Mouse (Mus musculus): ENCODE results near the gene Smpd1. TPM values are rescaled to one million over a fixed set of nuclear protein-coding genes. Genes with fewer than 3 reads are reported as not detected.
A peak's percentile ranks its signal among the peaks of the same experiment; 100 is the strongest.

Gene Smpd1
- 22.8 and 25.6 TPM in 2 replicates for polyA plus RNA-seq (2015; fragmentation: Nextera tagmentation; extraction: Ambion mirVana)

DNA sequence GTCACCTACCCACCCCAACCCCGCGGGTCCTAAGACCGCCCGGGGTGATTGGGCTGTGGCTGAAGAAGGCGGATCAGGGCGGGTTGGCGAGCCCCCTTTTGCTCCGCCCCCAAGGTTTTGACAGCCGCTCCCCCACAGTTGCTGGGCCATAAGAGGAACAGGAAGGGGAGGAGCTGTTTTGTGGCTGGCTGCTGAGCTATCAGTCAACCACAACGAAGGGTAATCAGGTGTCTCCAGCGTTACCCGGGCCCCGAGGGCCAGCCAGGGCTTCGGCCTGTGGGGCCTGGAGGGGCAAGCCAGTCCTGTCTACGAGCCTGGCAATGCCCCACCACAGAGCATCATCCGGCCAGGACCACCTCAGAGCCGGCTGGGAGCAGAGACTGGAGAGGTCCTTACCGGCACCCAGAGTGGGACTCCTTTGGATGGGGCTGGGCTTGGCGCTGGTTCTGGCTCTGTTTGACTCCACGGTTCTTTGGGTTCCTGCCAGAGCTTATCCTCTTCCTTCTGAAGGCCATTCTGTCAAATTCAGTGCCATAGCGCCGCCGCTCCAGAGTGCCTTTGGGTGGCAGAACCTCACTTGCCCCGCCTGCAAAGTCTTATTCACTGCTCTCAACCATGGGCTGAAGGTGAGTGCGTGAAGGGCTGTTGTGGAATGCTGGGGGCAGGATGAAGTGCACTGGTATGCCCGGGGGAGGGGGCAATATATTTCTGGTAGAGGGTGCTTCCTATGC lies at the start of gene Smpd1:
Smpd1 (plus strand) TSS at position 149 of the 731 bp plus-strand sequence.
- Histone ChIP-seq H3K36me3 (peaks cover 27% of the 10 kb centered on the region), H3K4me2 (peak within 1 kb of the TSS; percentile 93), H3K9me3 (replicated peaks) (no peaks in the 10 kb centered on the region), H3K4me3 (replicated peaks) (peak within 1 kb of the TSS; percentile 68), H3K27ac (peak within 1 kb of the TSS; percentile 78), H3K27me3 (no peaks in the 10 kb centered on the region), H3K4me1 (replicated peaks) (peaks cover 33% of the 10 kb centered on the region), H3K9ac (peak within 1 kb of the TSS; percentile 87)
- ATAC-seq (ENCODE audit: low read depth) = peak; percentile 97
- 3% methylated on average over 26 of the region's 26 CpGs for WGBS (ENCODE audit: insufficient replicate concordance)
- peak; percentile 92 for DNase-seq

- H3K9me3 ChIP-seq (replicated peaks) = no peaks in the 10 kb centered on the region
- H3K4me1 ChIP-seq (replicated peaks) = no peaks in the 10 kb centered on the region
- DNase-seq = no peak
- 53% methylated on average over 4 of the region's 4 CpGs for WGBS (ENCODE audit: insufficient replicate concordance)
- no peaks in the 10 kb centered on the region for H3K27me3 ChIP-seq
- no peak overlapping the region for H3K4me2 ChIP-seq
- H3K4me3 ChIP-seq (replicated peaks) = no peak overlapping the region
- H3K36me3 ChIP-seq = no peaks in the 10 kb centered on the region
- no peak overlapping the region for H3K9ac ChIP-seq
- no peak for ATAC-seq (ENCODE audit: low read depth)
- H3K27ac ChIP-seq = no peak overlapping the region
These were observed 46.9 kb upstream of the Smpd1 start for GRCm38 (mm10) chr7:105507257-105507656.

DNA sequence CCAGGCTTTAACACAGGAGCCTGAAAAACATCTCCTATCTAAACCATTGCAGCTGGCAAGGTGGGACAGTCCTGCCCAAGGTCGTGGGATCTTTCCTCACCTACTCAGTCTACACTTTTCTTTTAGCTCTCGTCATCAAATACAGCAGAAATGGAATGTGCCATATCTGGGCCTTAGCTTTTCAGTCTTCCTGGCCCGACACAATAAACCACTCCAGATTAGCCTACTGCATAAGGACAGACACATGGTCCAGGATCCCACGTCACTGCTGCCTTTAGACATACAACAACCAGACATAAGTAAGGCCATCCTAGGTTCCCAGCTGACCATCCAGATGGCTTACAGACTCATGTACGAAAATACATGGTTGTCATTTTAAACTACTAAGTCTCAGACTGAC lies 44.0 kb upstream of the Smpd1 start:
- WGBS (ENCODE audit: insufficient replicate concordance) = 59% methylated on average over 5 of the region's 5 CpGs

GRCm38 (mm10) chr7:105513845-105514291 lies 40.3 kb upstream of the Smpd1 start:
- Histone ChIP-seq H3K4me2 (no peak overlapping the region), H3K27ac (no peak overlapping the region), H3K36me3 (no peaks in the 10 kb centered on the region), H3K27me3 (no peaks in the 10 kb centered on the region), H3K9ac (no peak overlapping the region), H3K4me3 (replicated peaks) (no peak overlapping the region), H3K4me1 (replicated peaks) (no peaks in the 10 kb centered on the region), H3K9me3 (replicated peaks) (no peaks in the 10 kb centered on the region)
- 54% methylated on average over 5 of the region's 5 CpGs for WGBS (ENCODE audit: insufficient replicate concordance)
- ATAC-seq (ENCODE audit: low read depth) = no peak
- no peak for DNase-seq

More for the DNA sequence above, 44.0 kb upstream of the Smpd1 start:
- ATAC-seq (ENCODE audit: low read depth) (no peak), DNase-seq (no peak)
- H3K9me3 ChIP-seq (replicated peaks) = no peaks in the 10 kb centered on the region
- H3K9ac ChIP-seq = no peak overlapping the region
- H3K4me2 ChIP-seq = no peak overlapping the region
- H3K27ac ChIP-seq = no peak overlapping the region
- no peaks in the 10 kb centered on the region for H3K36me3 ChIP-seq
- H3K27me3 ChIP-seq = no peaks in the 10 kb centered on the region
- no peaks in the 10 kb centered on the region for H3K4me1 ChIP-seq (replicated peaks)
- H3K4me3 ChIP-seq (replicated peaks) = no peak overlapping the region

- Histone ChIP-seq H3K36me3 (no peaks in the 10 kb centered on the region), H3K4me1 (replicated peaks) (no peaks in the 10 kb centered on the region), H3K4me3 (replicated peaks) (no peak overlapping the region), H3K27ac (no peak overlapping the region), H3K9me3 (replicated peaks) (no peaks in the 10 kb centered on the region), H3K27me3 (no peaks in the 10 kb centered on the region), H3K9ac (no peak overlapping the region), H3K4me2 (no peak overlapping the region)
- ATAC-seq (ENCODE audit: low read depth) = no peak
- no peak for DNase-seq
- 60% methylated on average over 5 of the region's 5 CpGs for WGBS (ENCODE audit: insufficient replicate concordance)
These were observed 39.6 kb upstream of the Smpd1 start for GRCm38 (mm10) chr7:105514561-105514960.

DNA sequence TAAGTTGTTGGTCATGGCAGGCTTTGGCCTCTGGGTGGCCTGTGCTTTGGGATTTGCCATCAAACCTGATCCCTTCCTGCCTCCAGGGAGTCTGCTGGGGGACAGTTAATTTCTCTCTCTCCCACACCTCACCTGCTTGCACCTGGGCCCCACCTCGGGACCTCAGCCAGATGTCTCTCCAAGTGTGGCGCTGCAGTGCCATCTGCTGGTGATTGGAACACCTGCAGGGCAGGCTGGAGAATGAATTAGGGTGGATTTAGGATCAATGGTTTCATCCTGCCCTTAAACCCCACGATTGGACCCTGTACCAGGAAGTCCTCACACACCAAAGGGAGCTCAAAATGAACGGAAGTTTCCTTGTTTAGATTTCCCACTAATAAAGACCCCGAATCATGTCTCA lies 39.0 kb upstream of the Smpd1 start:
- Histone ChIP-seq H3K4me3 (replicated peaks) (no peak overlapping the region), H3K9ac (no peak overlapping the region), H3K9me3 (replicated peaks) (no peaks in the 10 kb centered on the region), H3K4me1 (replicated peaks) (no peaks in the 10 kb centered on the region), H3K4me2 (no peak overlapping the region), H3K27ac (no peak overlapping the region), H3K27me3 (no peaks in the 10 kb centered on the region), H3K36me3 (no peaks in the 10 kb centered on the region)
- peak; percentile 11 for DNase-seq
- 7% methylated on average over 5 of the region's 5 CpGs for WGBS (ENCODE audit: insufficient replicate concordance)
- ATAC-seq (ENCODE audit: low read depth) = no peak

GRCm38 (mm10) chr7:105516669-105517360 lies 37.3 kb upstream of the Smpd1 start:
- ATAC-seq (ENCODE audit: low read depth) (no peak), DNase-seq (no peak)
- H3K27ac ChIP-seq = no peak overlapping the region
- 48% methylated on average over 9 of the region's 9 CpGs for WGBS (ENCODE audit: insufficient replicate concordance)
- H3K27me3 ChIP-seq = no peaks in the 10 kb centered on the region
- H3K4me3 ChIP-seq (replicated peaks) = no peak overlapping the region
- no peak overlapping the region for H3K9ac ChIP-seq
- no peak overlapping the region for H3K4me2 ChIP-seq
- H3K9me3 ChIP-seq (replicated peaks) = no peaks in the 10 kb centered on the region
- no peaks in the 10 kb centered on the region for H3K36me3 ChIP-seq
- no peaks in the 10 kb centered on the region for H3K4me1 ChIP-seq (replicated peaks)

- Histone ChIP-seq H3K4me3 (replicated peaks) (no peak overlapping the region), H3K36me3 (no peaks in the 10 kb centered on the region), H3K27ac (no peak overlapping the region), H3K4me2 (no peak overlapping the region), H3K9ac (no peak overlapping the region), H3K9me3 (replicated peaks) (no peaks in the 10 kb centered on the region), H3K4me1 (replicated peaks) (no peaks in the 10 kb centered on the region), H3K27me3 (no peaks in the 10 kb centered on the region)
- WGBS (ENCODE audit: insufficient replicate concordance) = 54% methylated on average over 11 of the region's 11 CpGs
- DNase-seq (no peak), ATAC-seq (ENCODE audit: low read depth) (no peak)
These were observed 34.8 kb upstream of the Smpd1 start for GRCm38 (mm10) chr7:105519336-105519735.

DNA sequence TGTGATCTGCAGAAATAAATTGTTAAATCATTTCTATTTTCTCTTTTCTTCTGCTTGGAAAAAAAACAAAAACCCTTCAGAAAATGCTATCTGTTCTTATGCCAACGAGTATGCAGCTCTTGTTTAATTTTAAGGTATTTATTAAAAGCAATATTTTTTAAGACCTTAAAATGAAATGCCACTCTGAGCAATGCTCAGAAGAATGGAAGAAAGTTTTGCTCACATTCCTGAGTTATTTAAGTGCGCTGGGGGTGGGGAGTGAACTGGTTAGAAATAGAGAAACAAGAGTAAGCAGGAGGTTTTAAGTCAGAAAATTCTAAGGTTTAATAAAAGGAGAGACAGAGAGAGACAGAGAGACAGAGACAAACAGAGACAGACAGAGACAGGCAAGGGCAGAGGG lies 34.4 kb upstream of the Smpd1 start:
- H3K36me3 ChIP-seq = no peaks in the 10 kb centered on the region
- no peak for ATAC-seq (ENCODE audit: low read depth)
- H3K9me3 ChIP-seq (replicated peaks) = no peaks in the 10 kb centered on the region
- DNase-seq = no peak
- no peak overlapping the region for H3K27ac ChIP-seq
- no peak overlapping the region for H3K9ac ChIP-seq
- H3K4me1 ChIP-seq (replicated peaks) = no peaks in the 10 kb centered on the region
- H3K4me2 ChIP-seq = no peak overlapping the region
- WGBS (ENCODE audit: insufficient replicate concordance) = 48% methylated on average over 2 of the region's 2 CpGs
- H3K27me3 ChIP-seq = no peaks in the 10 kb centered on the region
- H3K4me3 ChIP-seq (replicated peaks) = no peak overlapping the region

- H3K27me3 ChIP-seq = no peaks in the 10 kb centered on the region
- no peak overlapping the region for H3K4me3 ChIP-seq (replicated peaks)
- WGBS (ENCODE audit: insufficient replicate concordance) = 44% methylated on average over 6 of the region's 6 CpGs
- no peak overlapping the region for H3K27ac ChIP-seq
- no peak overlapping the region for H3K9ac ChIP-seq
- H3K4me2 ChIP-seq = no peak overlapping the region
- ATAC-seq (ENCODE audit: low read depth) = no peak
- H3K36me3 ChIP-seq = no peaks in the 10 kb centered on the region
- H3K4me1 ChIP-seq (replicated peaks) = no peaks in the 10 kb centered on the region
- no peak for DNase-seq
- no peaks in the 10 kb centered on the region for H3K9me3 ChIP-seq (replicated peaks)
These were observed 34.0 kb upstream of the Smpd1 start for GRCm38 (mm10) chr7:105520201-105520600.

GRCm38 (mm10) chr7:105524222-105524621 lies 29.9 kb upstream of the Smpd1 start:
- Histone ChIP-seq H3K4me3 (replicated peaks) (no peak overlapping the region), H3K9ac (no peak overlapping the region), H3K9me3 (replicated peaks) (no peaks in the 10 kb centered on the region), H3K4me2 (no peak overlapping the region), H3K36me3 (no peaks in the 10 kb centered on the region), H3K27me3 (no peaks in the 10 kb centered on the region), H3K4me1 (replicated peaks) (no peaks in the 10 kb centered on the region), H3K27ac (no peak overlapping the region)
- WGBS (ENCODE audit: insufficient replicate concordance) = 53% methylated on average over 2 of the region's 2 CpGs
- no peak for DNase-seq
- ATAC-seq (ENCODE audit: low read depth) = no peak
